Mouse (Mus musculus): Measurements from ENCODE around the gene Ccdc85b. TPM values are rescaled to one million over a fixed set of nuclear protein-coding genes. Genes with fewer than 3 reads are reported as not detected.

The Ccdc85b gene
- polyA plus RNA-seq, 1 experiment, result 30.5 TPM

DNA sequence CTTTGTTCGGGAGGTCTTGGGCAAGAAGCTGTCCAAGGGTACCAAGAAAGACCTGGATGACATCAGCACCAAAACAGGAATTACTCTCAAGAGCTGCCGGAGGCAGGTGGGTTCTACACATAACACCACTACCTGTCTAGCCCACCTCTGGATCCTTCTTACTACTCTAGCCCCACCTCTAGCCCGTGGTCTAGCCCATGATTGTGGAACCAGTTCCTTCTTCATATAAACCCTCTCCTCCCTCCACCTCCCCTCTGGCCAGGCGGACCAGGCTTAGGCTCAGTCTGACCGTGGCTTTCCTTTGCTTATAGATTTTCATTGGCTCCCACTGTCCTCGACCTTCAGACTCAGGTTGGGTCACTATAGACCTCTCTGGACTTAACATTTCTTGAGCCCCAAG, 3.7 kb upstream of the Ccdc85b start:
- no peak for TF ChIP-seq MYOD1 (IDR thresholded peaks at IDR 0.05; ENCODE audit: control insufficient read depth, insufficient read length, low read depth)
- peaks cover 28% of the 10 kb centered on the region for H3K79me2 ChIP-seq (ENCODE audit: control insufficient read depth, insufficient read depth)
- H3K79me3 ChIP-seq (ENCODE audit: low read depth), result peaks cover 7% of the 10 kb centered on the region
- peak overlapping the region; percentile 9 for H3ac ChIP-seq (ENCODE audit: control insufficient read depth, insufficient read length, low read depth)
- H3K27me3 ChIP-seq (ENCODE audit: control insufficient read depth, insufficient read depth, insufficient read length), result no peaks in the 10 kb centered on the region
- H3K4me3 ChIP-seq (ENCODE audit: insufficient read depth, poor library complexity, severe bottlenecking), result peak overlapping the region; percentile 59
- peaks cover 48% of the 10 kb centered on the region for H3K36me3 ChIP-seq (ENCODE audit: control insufficient read depth, insufficient read depth)

DNA sequence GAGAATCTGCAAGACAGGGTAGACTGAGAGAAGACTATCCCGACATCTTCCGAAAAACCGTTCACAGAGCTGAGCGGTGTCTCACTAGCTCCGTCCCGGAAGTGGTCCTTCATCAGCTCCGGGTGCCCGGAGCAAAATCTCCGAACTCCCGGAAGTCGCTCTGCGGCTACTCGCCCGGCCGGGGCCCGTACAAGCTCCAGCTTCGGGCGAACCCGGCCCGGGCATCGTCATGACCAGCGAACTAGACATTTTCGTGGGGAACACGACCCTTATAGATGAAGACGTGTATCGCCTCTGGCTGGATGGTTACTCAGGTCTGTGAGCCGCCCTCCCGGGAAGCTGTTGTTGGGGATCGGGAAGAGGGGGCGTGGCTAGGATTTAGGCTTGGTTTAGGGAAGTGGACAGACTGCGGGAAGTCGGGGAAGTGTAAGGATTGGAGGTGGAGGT, 2.8 kb upstream of the Ccdc85b start, which contains the start of gene Fibp:
Fibp (plus strand) TSS at position 151 of the 447 bp plus-strand sequence.
- H3K36me3 ChIP-seq (ENCODE audit: control insufficient read depth, insufficient read depth), result peaks cover 48% of the 10 kb centered on the region
- TF ChIP-seq MYOG (IDR thresholded peaks at IDR 0.05; ENCODE audit: control insufficient read depth, extremely low read depth, insufficient read length) (no peak), USF1 (IDR thresholded peaks at IDR 0.05; ENCODE audit: low read depth) (no peak), MAX (IDR thresholded peaks at IDR 0.05) (peak; percentile 35), FOSL1 (IDR thresholded peaks at IDR 0.05; ENCODE audit: insufficient read depth, low read length, poor library complexity, severe bottlenecking) (no peak)
- H3K79me2 ChIP-seq (ENCODE audit: control insufficient read depth, insufficient read depth), result peaks cover 37% of the 10 kb centered on the region
- H3K27me3 ChIP-seq (ENCODE audit: control insufficient read depth, insufficient read depth, insufficient read length), result no peaks in the 10 kb centered on the region
- peak within 1 kb of the TSS; percentile 59 for H3K4me3 ChIP-seq (ENCODE audit: insufficient read depth, poor library complexity, severe bottlenecking)
- H3K79me3 ChIP-seq (ENCODE audit: low read depth), result peaks cover 11% of the 10 kb centered on the region
- H3ac ChIP-seq (ENCODE audit: control insufficient read depth, insufficient read length, low read depth), result peak within 1 kb of the TSS; percentile 62

- no peak for TF ChIP-seq MYOD1 (IDR thresholded peaks at IDR 0.05; ENCODE audit: control insufficient read depth, insufficient read length, low read depth)
- TF ChIP-seq MAX (IDR thresholded peaks at IDR 0.05), result no peak
- TF ChIP-seq CEBPB (IDR thresholded peaks at IDR 0.05; ENCODE audit: low read depth), result no peak
- TF ChIP-seq CTCF (IDR thresholded peaks at IDR 0.05; ENCODE audit: control insufficient read depth, insufficient read depth, insufficient read length), result no peak
- no peak for TF ChIP-seq USF1 (IDR thresholded peaks at IDR 0.05; ENCODE audit: low read depth)
- TF ChIP-seq FOSL1 (IDR thresholded peaks at IDR 0.05; ENCODE audit: insufficient read depth, low read length, poor library complexity, severe bottlenecking), result no peak
- TF ChIP-seq MYOG (IDR thresholded peaks at IDR 0.05; ENCODE audit: control insufficient read depth, extremely low read depth, insufficient read length), result no peak
- H3K79me3 ChIP-seq (ENCODE audit: low read depth), result peaks cover 16% of the 10 kb centered on the region
- peak overlapping the region; percentile 59 for H3K4me3 ChIP-seq (ENCODE audit: insufficient read depth, poor library complexity, severe bottlenecking)
- peaks cover 43% of the 10 kb centered on the region for H3K79me2 ChIP-seq (ENCODE audit: control insufficient read depth, insufficient read depth)
- H3K27me3 ChIP-seq (ENCODE audit: control insufficient read depth, insufficient read depth, insufficient read length), result no peaks in the 10 kb centered on the region
- H3K36me3 ChIP-seq (ENCODE audit: control insufficient read depth, insufficient read depth), result peaks cover 48% of the 10 kb centered on the region
- H3ac ChIP-seq (ENCODE audit: control insufficient read depth, insufficient read length, low read depth), result no peak overlapping the region
Measured at GRCm38 (mm10) chr19:5459896-5460295, 2.2 kb upstream of the Ccdc85b start.

GRCm38 (mm10) chr19:5459019-5459418, 1.3 kb upstream of the Ccdc85b start:
- TF ChIP-seq MYOD1 (IDR thresholded peaks at IDR 0.05; ENCODE audit: control insufficient read depth, insufficient read length, low read depth) (no peak), MYOG (IDR thresholded peaks at IDR 0.05; ENCODE audit: control insufficient read depth, extremely low read depth, insufficient read length) (no peak), MAX (IDR thresholded peaks at IDR 0.05) (no peak), CTCF (IDR thresholded peaks at IDR 0.05; ENCODE audit: control insufficient read depth, insufficient read depth, insufficient read length) (no peak), CEBPB (IDR thresholded peaks at IDR 0.05; ENCODE audit: low read depth) (no peak), FOSL1 (IDR thresholded peaks at IDR 0.05; ENCODE audit: insufficient read depth, low read length, poor library complexity, severe bottlenecking) (no peak), USF1 (IDR thresholded peaks at IDR 0.05; ENCODE audit: low read depth) (no peak)
- no peak overlapping the region for H3K4me3 ChIP-seq (ENCODE audit: insufficient read depth, poor library complexity, severe bottlenecking)
- H3ac ChIP-seq (ENCODE audit: control insufficient read depth, insufficient read length, low read depth), result no peak overlapping the region
- no peaks in the 10 kb centered on the region for H3K27me3 ChIP-seq (ENCODE audit: control insufficient read depth, insufficient read depth, insufficient read length)
- peaks cover 23% of the 10 kb centered on the region for H3K79me3 ChIP-seq (ENCODE audit: low read depth)
- H3K36me3 ChIP-seq (ENCODE audit: control insufficient read depth, insufficient read depth), result peaks cover 49% of the 10 kb centered on the region
- peaks cover 52% of the 10 kb centered on the region for H3K79me2 ChIP-seq (ENCODE audit: control insufficient read depth, insufficient read depth)

DNA sequence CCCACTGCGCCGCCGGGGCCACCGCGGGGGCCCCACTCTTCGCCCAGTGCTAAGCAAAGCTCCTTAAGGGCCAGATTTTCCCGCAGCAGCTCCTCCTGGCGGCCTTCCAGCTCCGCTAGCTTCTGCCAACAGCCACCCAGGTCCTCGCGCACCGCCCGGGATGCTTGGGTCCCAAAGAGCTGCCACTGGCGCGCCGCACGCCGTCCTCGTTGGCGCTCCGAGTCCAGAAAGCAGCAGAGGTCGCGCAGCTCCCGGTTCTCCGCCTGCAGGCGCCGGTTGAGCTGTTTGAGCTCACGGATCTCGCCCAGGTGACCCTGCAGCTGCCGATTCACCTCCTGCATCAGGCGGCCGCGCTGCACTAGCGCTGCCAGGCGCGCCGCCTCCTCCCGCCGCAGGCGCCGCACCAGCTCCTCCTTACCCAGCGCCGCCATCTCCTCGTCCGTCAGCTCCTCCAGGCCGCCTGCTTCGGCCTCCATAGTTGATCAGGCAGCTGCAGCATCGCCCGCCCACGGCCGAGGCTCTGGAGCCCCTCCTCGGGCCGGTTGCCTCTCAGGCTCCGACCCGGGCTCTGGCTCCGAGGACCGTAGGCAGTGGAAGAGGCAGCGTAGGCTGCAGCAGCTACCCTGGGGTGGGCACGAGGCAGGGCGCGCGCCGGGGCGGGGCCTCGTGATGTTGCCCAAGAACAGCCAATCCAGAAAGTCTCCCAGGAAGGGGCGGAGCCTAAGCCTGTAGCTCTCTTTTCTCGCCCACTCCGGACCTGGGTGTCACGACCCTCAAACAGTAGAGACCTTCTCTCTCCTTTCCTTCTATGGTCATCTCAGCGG, 560 bp downstream of the Ccdc85b start:
- TF ChIP-seq MAX (IDR thresholded peaks at IDR 0.05), result peak; percentile 78
- TF ChIP-seq CEBPB (IDR thresholded peaks at IDR 0.05; ENCODE audit: low read depth), result no peak
- H3K79me2 ChIP-seq (ENCODE audit: control insufficient read depth, insufficient read depth), result peaks cover 66% of the 10 kb centered on the region
- H3K79me3 ChIP-seq (ENCODE audit: low read depth), result peaks cover 36% of the 10 kb centered on the region
- H3K36me3 ChIP-seq (ENCODE audit: control insufficient read depth, insufficient read depth), result peaks cover 51% of the 10 kb centered on the region
- peak overlapping the region; percentile 38 for H3K4me3 ChIP-seq (ENCODE audit: insufficient read depth, poor library complexity, severe bottlenecking)
- peak overlapping the region; percentile 87 for H3ac ChIP-seq (ENCODE audit: control insufficient read depth, insufficient read length, low read depth)
- no peaks in the 10 kb centered on the region for H3K27me3 ChIP-seq (ENCODE audit: control insufficient read depth, insufficient read depth, insufficient read length)

DNA sequence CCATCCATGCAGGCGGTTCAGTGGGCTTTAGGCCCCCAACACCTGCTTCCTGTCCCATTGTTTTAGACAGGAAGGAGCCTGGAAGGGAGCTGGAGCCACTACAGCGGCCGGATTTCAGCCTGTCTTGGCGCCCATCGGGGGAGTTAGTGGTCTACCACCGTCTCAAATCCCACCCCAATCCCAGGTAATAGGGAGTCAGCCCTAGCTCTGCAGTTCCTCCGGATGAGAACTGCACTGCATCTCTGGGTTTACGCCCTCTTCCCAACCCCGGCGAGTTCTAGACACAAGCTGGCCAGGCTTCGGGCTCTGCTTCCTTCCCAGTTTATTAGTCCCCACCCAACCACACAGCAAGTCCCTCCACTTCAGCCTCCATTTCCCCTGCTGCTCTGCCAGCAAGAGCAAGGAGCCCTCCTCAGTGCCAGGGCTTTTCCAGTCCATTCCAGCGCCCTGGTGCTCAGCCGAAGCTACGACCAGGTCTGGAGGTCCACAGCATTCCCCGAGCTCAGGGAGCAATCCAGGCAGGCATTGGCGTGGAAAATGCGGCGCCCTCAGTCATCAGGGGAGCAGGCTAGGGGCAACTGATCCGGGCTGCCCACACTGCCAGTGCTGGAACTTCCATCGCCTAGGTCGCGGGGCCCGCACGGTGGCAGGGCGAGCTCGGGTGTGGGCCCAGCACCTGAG, 1.3 kb downstream of the Ccdc85b start:
- Histone ChIP-seq H3K79me3 (ENCODE audit: low read depth) (peaks cover 42% of the 10 kb centered on the region), H3K36me3 (ENCODE audit: control insufficient read depth, insufficient read depth) (peaks cover 52% of the 10 kb centered on the region), H3K27me3 (ENCODE audit: control insufficient read depth, insufficient read depth, insufficient read length) (no peaks in the 10 kb centered on the region), H3K79me2 (ENCODE audit: control insufficient read depth, insufficient read depth) (peaks cover 66% of the 10 kb centered on the region), H3K4me3 (ENCODE audit: insufficient read depth, poor library complexity, severe bottlenecking) (peak overlapping the region; percentile 38), H3ac (ENCODE audit: control insufficient read depth, insufficient read length, low read depth) (peak overlapping the region; percentile 87)
- TF ChIP-seq CTCF (IDR thresholded peaks at IDR 0.05; ENCODE audit: control insufficient read depth, insufficient read depth, insufficient read length) (no peak), MYOD1 (IDR thresholded peaks at IDR 0.05; ENCODE audit: control insufficient read depth, insufficient read length, low read depth) (no peak), CEBPB (IDR thresholded peaks at IDR 0.05; ENCODE audit: low read depth) (no peak), MYOG (IDR thresholded peaks at IDR 0.05; ENCODE audit: control insufficient read depth, extremely low read depth, insufficient read length) (no peak), FOSL1 (IDR thresholded peaks at IDR 0.05; ENCODE audit: insufficient read depth, low read length, poor library complexity, severe bottlenecking) (no peak), MAX (IDR thresholded peaks at IDR 0.05) (no peak)

Data from C2C12 (cell line).